Mouse (Mus musculus) brain, embryonic 18.5 days (tissue): ENCODE data around the gene Sall4.

ENCODE experiments used
- DNase-seq: peaks from one replicate; pipeline ENCODE4 v3.0.0-alpha.2; 2012; ENCODE audit warnings: low read depth, low spot score

Sall4 gene

DNA sequence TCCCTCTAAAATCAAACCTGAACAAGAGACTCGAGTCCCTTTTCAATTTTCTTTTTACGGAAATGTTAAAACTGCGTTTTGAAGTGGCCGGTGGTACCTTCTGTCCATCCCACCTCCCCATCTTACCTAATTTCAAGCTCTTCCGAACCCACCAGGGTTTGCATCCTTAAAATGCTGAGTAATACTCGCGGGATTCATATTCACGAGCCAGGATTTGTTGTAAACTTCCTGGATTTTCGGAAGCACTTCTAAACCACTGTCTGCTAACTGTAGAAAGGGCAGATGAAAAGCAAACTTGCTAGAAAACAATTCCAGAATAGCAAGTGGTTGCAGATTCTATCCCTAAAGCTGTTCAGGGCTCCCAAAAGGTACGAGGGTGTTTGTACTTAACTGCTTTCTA lies at the start of gene Sall4:
Gene Sall4 (minus strand): TSS at position 362 of the 400 bp plus-strand sequence.
- no peak for DNase-seq

DNA sequence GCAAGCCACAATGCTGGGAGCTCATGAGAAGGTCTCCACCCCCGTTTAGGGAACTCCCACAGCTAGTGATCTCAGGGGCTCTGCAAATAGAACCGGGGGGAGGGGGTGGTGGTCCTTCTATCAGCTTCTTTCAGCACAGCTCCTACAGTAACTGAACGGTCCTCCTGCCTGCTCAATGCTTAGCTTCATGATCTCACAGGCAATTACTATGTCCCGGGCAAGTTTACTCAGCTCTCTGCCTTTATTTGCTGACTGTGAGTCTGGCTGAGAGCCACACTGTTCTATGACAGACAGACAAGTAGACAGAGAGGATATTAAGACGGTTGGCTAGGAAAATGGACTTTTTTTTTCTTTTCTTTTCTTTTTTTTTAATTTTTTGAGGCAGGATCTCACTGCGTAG lies 45.5 kb upstream of the Sall4 start:
- DNase-seq: no peak

DNA sequence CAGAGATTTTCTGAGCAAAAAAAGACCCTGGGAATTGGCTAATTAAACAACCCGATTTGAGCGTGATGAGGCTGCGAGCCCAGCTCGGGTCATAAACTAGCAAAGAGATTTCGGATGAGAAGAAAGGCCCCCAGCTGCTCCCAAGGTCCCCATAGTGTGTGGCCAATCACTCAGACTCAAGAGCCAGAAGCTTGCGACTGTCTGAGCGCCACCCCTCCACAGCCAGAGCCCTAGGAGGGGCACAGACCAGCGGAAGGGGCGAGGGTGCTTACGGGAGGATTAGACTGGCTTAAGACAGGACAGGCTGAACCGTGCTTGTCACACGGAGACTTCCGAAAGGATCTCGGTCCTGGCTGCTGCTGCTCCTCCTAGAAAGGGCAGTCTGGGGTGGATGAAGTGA lies 42.2 kb upstream of the Sall4 start:
- no peak for DNase-seq

DNA sequence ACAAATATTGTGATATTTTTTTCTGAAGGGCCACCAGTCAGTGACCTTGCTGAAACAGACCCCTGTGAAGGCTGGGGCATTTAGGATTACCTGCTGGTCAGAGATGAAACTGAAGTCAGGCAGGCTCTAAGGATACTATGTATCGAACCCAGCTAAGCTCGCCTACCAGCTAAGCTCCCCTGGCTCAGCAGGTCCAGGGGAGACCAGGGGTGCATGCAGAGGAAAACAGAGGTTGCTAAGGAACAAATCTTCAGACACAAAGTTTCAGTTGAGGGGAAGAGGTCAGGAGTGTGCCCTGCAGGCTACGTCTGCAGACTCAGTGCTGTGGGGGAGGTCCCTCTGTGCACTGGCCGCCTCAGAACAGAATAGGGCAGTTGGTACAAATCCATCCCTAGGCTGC lies 39.9 kb upstream of the Sall4 start:
- no peak for DNase-seq

DNA sequence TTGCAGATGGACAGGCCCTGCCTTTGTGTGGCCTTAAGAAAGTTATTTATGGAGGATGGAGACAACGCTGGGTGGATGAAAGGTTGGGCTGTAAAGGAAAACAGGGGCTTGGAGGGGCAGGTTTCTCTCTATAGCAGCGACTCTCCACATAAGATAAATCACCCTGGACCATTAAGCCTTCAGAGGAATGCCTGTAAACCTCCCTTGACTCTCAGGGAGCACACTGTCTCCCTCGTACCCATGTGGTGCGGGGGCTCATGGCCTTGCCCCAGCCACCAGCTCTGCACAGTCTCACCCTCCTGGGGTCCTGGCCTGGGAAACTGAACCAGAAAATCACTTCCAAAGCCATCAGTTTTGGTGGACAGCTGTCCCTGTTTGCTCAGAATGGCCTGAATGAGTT lies 36.1 kb upstream of the Sall4 start:
- no peak for DNase-seq

DNA sequence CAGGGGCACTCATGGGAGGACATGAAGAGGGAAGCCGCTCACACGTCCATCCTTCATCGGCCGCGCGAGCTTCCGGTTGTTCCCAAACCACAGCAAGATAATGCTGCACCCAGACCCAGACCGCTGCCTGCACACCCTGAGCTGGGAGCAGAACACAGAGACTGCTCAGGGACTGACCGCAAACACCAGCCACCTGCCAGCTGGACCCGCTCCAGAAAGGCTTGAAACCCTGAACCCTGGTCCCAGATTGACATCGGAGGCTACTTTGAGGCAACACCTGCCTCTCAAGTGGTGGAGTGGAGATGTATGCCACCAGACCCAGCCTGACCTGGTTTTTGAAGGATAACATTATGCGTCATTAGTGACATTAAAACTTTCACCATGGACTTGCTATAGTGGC lies 31.6 kb upstream of the Sall4 start:
- DNase-seq: no peak

DNA sequence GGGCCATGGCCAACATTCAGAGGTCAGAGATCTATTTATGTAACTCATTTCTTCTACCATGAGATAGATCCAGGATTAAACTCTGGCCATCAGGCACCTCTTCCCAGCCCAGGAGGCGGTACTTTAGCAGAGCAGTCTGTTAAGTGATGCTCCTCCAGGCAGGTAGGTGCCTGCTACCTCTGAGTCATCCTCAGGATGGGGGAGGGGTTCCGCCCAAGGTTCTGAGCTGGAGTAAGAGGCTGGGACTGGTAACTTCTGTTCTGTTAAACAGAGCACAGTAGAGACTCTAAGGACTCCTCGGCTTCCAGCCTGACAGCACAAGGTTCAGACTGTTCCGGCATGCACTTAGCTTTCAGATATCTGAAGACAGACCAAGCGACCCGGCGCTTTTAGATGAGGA lies 31.2 kb upstream of the Sall4 start:
- no peak for DNase-seq

DNA sequence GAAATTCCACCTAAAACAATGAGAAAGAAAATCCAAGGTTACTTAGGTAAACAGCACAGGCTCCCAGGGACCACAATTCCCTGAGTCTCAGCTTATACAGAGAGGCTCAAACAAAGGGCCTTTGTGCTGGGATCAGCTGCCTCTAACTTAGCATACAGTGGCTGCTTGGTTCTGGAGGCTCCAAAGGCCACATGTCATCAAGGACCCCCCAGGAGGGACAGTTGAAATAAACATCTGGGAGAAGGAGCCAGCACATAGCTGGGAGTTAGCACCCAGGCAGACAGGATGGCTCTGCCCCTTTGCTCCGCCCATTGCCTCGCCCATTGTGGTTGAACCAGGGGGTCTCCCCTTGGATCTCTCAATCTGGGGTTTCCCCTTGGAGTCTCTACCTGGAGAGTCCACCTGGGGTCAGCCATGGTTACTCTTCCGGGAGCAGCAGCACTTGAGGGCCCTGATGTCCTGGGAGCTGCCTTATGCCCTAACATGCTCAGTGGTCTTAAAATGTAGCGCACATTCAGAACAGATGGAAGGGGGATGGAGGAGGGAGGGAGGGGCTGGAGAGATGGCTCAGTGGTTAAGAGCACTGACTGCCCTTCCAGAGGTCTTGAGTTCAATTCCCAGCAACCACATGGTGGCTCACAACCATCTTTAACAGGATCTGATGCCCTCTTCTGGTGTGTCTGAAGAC lies 23.5 kb upstream of the Sall4 start:
- no peak for DNase-seq

DNA sequence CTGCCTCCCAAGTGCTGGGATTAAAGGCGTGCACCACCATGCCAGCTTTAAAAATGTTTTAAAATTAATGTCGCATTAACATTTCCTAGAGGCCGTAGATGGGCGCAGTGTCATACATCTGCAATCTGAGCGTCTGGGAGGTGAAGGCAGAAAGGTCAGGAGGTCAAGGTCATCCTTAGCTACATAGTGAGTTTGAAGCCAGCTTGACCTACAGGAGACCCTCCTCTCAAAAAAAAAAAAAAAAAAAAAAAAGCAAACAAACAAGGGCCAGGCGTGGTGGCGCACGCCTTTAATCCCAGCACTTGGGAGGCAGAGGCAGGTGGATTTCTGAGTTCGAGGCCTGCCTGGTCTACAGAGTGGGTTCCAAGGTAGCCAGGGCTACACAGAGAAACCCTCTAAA lies 18.4 kb upstream of the Sall4 start:
- no peak for DNase-seq

DNA sequence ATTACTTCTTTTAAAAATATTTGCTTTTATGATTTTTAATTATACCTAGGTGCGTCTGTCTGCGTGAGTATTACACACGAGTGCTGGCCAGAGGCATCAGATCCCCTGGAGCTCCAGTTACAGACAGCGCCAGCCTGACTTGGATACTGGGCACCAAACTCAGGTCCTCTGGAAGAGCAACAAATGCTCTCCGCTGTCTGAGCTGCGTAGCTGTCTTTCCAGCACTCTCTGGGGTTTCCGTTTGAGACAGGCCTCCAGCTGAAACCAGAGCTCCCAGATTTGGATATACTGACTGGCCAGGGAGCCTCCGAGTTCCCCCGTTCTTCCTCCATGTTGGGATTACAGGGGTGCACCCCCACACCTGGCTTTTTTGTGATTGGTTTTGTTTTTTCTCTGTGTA lies 12.9 kb upstream of the Sall4 start:
- DNase-seq: no peak

DNA sequence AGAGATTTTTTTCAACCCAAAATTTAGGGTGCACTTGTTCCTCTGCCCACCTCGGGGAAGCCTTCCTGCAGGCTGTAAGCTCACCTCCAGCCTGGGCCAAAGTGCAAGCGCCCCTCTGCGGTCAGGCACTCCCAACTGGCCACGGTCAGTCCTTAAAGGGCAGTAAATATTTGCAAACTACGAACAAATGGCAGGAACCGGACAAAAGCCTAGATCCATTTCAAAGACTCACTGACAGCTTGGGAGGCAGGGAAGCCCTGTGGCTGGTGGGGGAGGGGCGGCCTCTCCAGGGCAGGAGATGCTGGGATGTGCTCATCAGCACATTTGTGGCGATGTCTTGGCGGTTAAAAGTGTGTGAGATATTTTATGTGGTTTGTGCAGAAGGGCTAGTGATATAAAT lies 12.3 kb upstream of the Sall4 start:
- no peak for DNase-seq

DNA sequence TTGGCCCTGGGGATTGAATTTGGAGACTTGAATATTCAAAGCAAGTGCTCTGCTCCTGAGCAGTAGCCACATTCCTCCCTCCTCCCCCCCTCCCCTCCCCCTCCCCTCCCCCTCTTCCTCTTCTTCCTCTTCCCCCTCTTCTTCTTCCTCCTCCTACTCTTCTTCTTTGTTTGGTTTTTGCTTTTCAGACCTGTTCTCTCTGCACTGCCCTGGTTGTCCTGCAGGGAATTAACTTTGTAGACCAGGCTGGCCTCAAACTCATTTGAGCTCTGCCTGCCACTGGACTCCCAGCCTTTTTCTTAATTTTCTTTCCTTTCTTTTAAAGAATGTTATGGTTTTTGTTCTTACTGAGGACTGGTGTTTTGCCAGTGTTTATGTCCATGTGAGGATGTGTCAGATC lies 9.7 kb upstream of the Sall4 start:
- DNase-seq: no peak

DNA sequence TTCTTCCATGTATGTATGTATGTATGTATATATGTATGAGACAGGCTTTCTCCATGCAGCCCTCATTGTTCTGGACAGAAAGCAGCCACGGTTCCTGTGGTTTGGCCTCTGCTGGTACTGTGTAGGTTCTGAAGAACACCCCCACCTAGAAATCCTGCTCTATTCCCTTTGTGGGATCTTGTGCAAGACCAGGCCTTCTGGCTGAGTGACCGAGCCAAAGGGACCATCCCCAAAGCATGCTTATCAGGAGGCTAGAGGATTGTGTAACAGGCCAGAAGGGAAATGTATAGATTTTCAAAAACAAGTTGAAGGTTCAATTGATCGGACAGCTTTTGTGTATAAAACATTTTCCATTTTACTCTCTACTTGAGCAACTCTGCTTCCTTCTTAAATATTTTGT lies 8.5 kb upstream of the Sall4 start:
- DNase-seq: no peak

DNA sequence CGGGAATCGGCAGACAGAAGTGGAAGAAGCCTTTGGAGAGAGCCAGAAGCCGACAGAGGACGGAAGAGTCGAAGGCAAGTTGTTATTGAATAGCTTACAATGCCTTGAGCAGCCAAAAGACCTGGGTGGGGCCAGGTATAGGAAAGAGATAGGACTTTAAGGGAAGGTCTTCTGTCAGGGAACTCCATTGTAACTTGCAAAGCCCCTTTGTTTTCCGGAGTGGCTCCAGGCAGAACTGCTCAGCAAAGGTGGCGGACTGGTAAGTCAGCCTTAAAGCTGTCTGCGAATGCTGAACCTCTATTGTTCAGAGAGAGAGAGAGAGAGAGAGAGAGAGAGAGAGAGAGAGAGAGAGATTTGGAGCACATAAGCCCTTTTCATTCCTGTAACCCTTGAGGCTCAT lies 1.5 kb upstream of the Sall4 start:
- no peak for DNase-seq

DNA sequence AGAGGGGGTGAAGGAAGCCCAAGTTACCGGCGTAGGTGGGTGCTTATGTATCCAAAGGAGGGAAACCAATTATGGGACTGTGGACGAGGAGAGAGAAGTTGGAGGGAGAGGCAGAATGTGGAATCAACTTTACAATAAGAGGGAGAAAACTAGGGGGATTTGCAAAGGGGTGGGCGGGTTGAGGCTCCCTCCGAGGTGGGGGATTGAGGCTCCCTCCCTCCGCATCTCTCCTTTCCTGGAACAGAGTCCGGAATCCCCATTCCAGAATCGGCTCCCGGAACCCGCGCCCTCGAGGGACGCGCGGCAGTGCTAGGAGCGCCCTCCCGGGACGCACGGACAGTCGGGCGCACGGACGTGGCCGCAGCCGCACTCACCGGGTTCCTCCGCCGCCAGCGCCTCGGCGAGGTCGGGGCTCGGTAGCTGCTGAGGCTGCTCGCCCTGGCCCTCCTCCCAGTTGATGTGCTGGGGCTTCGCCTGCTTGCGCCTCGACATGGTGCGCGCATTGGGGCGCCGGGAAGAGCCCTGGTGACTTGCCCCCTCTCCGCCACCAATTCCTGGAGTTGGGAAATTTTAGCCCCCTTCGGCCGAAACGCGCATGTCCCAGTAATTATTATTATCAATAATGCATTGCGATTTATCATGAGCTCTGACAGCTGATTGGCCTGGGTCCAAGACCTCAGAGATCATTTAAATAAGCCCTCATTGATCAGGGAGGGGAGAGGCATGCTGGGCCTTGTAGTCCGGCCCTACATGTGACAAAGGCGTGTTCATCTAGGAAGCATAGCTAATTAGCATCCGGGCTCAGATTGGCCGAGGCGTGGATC lies 993 bp downstream of the Sall4 start:
- DNase-seq: no peak

DNA sequence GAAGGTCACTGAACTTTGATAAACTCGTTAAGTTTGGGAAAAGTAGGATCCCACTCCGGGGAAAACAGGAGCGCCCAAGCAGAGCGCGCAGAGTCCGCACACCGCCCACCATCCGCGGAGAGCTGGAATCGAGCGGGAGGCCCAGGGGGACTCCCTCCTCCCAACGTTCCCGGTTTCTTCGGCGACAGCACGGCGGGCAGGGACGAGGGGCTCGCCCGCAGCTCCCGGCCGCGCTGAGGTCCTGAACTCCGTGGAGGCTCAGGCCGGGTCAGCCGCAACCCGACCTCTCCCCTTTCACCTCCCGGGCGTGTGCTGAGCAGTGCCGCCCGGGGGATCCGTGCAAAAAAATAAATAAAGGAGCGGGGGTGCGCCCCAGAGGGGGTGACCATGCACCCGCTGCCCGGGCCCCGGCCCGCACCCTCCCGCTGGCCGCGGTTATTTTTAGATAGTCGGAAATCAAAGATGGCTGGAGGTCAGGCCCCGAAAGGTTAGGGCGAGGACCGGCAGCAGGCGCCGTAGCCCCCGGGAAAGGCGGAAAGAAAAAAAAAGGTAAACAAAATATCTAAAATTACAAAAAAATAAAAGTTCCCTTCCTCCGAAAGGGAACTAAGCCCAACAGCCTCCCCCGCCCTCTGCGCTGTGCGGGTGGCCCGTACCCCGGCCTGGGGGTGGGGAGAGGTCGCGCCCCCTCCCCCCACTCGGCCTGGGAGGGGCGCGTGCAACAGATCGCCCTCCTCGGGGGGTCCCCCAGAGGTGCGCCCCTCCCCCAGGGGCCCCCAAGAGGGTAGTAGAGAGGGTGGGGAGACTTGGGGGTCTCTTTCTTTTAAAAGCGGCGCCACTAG lies 1.8 kb downstream of the Sall4 start:
- DNase-seq: no peak

DNA sequence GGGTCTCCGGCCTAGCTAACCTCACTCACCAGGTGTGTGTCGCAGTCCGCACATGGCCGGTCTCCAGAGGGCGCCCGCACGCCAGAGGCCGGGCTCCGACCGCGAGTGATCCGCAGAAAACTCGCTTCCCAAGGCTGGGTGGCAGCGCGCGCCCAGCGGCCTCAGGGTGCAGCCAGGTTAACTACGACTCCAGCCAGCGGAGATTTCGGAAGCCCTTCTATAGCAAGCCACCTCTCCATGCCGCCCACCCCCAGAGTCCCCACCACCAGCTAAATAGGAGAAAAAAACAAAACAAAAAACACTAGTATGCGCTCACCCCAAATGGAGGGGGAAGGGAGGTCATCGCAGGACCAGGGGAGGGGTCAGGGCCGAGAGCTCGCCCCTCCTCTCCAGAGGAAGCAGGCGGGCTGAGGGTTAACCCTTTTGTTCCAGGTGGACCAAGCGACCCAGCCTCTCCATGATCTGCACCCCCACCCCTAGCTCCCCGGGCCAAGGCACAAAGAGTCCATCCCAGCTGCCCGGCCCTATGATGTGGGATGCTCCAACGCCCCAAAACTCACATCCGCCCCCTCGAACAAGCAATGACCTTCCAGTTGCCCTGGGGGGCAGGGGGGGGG lies 2.6 kb downstream of the Sall4 start:
- no peak for DNase-seq

DNA sequence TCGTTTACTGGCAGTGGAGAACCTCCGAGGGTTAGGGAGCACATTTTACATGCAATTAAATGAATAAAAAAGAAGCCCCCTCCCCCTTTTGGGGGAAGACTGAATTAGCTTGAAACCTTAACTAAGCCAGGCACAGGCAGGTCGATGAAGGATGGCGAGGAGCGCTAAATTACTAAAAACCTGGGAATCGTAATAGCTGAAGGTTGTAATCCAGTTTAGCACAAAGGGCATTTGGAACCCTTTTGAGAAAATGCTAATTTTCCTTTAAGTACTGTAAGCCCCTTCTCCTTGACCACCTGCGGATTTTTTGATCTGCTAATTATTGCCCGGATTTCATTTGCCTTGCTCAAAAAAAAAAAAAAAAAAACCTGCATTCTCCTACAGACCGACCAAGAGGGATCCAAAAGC lies 3.3 kb downstream of the Sall4 start:
- DNase-seq: no peak

DNA sequence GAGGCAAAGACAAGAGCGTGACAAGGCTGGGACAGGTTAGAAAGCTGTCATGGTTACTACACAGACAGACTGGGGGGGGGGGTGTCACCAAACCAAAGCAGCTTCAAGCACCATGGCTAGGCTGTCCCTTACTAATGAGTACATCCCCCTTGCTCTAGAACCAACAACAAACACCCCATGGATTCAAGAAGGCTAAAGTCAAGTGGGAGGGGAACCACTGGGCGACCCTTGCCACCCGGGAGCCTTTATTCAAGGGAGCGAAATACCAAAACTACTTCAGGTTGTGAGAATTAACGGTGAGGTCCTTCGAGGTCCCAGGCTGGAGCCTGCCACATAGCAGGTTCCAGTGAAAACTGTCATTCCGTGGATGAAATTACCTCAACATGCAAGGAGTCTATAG lies 4.0 kb downstream of the Sall4 start:
- no peak for DNase-seq

DNA sequence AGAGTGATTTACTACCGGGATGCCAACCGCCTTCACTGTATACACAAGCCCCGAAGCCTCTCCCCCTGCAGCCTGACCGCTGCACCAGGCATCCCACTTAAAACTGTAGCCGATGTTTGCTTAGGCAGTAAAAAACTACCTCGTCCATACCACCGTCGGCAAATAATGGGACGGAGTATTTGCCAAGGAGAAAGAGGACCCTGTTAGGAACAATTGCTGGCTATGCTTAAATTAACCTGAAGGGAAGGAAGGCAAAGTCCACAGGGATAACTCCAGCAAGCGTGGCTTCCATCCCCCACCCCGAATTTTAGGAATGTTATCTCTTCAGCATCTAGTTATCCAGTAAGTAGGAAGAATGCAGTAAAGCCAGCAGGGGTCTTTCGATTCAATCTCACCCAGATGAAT lies 5.3 kb downstream of the Sall4 start:
- no peak for DNase-seq

DNA sequence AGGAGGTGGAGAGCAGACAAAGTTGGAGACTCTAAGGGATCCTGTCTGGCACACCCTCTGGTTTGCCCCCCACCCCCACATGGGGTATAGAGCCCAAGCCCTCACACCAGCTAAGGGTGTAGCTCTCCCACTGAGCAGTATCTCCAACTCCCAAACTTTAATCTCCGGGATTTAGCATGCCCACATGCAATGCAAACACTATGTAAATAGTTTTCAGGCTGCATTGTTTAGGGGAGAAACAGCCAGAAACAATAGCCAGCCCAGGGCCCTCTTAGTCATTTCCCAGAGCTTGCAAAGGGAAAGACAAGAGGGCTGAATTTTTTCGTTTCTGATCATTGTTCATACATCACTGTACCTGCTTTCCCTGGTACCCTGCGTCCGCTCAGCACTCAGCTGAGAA lies 5.8 kb downstream of the Sall4 start:
- no peak for DNase-seq

DNA sequence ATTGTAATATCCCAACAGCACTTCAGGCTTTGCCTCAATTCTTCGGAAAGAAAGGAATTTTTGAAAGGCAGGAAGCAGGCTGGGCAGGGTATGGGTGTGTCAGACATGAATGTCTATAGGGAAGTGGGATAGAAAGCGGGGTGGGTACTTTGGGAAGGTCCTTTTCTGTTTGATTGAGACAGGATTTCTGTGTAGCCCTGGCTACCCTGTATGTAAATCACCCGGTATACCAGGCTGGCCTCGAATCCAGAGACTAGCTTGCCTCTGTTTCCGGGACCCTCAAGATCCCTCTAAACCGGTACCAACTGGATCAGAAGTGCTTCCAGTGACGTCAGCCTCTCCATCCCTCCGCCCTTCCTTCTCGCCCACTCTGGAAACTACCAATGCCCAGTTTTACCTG lies 6.6 kb downstream of the Sall4 start:
- DNase-seq: no peak
